Mouse (Mus musculus): ENCODE results near the gene Rbm20.
A peak's percentile ranks its signal among the peaks of the same experiment; 100 is the strongest.
"Not testable (repeated sequence)": the region's sequence is repeated elsewhere in the genome, so short reads cannot be mapped to it uniquely, and the experiment has no call there.

Rbm20 gene

DNA sequence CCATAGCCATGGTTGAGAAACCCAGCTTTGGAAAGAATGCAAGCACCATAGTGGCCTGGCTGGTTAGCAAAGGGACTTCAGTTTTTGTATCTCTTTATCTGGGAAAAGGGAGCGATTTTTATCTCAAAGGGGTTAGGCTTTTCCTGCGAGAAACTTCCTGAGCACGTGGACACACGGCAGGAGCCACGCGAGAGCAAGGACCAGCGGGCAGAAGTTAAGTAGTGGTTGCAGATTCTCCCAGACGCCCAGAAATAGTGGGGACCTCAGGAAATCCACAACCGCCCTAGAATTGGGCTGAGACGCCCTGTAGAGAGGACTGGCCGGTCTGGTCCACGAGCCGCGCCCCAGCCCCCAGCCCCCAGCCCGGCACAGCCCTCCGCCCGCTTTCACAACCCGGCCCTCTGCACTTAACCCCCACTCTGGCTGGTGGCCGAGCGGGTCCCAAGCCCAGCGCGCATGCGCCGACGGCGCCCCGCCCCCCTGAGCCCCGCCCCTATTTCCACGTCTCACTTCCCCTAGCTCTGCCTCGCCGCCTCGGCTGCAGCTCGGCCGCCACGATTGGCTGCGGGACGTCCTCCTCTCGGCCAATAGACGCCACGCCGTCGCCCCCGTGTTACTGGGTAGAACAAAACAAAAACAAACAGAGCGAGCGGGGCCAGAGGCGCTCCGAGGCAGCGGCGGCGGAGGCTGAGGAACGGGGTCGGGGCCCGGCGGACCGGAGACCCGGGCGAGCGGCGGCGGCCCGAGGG is 225.8 kb downstream of the Rbm20 start:
- peak; percentile 95 to 96 for DNase-seq (ENCODE audit: low spot score in 2 of 2)

DNA sequence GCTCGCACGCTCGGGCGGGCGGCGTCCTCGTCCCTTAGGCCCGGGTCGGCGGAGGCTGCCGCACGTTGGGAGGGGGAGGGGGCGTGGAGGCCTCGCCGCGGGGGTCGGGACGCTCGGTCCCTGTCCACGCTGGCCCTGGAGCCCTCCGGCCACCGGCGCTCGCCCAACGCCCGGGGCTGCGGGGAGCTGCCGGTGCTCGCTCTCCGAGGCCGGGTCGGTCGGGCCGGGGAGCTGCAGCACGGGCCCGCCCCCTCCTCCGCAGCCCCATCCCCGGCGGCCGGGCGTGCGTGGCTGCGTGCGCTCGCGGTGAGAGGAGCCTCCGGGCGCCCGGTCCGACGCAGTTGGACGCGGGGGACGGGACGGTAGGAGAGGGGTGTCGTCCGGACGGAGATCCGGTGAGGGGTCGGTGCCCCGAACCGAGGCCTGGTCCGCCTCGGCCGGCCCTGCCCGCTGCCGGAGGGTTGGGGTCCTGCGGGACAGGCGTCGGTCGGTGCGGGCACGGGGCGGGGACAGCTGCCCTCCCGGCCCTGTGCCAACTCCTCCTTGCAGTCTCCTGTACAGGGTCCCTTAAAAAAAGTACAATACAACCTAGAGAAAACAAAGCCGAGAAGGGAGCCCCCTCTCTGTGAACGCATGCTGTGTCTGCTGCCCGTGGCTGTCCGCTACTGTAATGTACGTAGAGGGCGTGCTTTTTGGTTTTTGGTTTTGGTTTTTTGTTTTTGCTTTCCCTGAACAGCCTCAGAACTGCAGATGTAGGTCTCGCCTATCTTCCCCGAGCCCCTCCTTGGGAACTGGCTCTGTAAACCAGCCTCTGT is 226.6 kb downstream of the Rbm20 start:
- peak in 1 of 2 experiments; percentile 48 for DNase-seq (ENCODE audit: low spot score in 2 of 2)

DNA sequence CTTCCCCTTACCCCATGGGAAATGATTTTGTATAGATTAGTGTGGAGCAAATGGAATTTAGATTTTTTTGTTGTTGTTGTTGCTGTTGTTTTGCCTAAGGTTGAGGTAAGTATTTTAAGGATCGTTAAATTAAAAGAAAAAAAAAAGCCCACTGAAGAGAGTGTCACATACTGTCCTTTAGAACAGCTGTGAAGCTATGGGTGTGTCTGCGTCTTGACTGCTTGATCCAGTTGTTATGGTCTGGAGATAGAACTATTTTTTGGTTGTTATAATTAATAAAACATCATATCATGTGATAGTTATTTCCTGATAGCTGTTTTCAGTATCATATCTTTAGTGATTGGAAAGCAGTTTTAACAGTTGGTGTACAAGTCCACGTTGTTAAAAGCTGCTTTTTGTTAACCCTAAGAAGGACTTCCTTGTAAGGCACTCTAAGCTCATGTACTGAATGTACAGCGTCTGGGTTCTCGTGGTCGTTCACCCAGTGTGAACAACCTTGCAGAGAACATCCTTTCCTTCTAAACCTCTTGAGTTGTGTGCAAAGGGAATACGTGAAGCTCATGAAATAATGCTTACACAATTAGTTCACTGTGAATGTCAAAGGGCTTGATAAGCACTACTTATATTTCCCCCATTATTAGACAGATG is 227.9 kb downstream of the Rbm20 start:
- DNase-seq (ENCODE audit: low spot score in 2 of 2) = no peak

GRCm38 (mm10) chr19:53906033-53906702 is 229.1 kb downstream of the Rbm20 start:
- no peak for DNase-seq (ENCODE audit: low spot score in 2 of 2)

- DNase-seq (ENCODE audit: low spot score in 2 of 2) = not testable (repeated sequence)
Observed at GRCm38 (mm10) chr19:53906703-53907070, 229.6 kb downstream of the Rbm20 start.

DNA sequence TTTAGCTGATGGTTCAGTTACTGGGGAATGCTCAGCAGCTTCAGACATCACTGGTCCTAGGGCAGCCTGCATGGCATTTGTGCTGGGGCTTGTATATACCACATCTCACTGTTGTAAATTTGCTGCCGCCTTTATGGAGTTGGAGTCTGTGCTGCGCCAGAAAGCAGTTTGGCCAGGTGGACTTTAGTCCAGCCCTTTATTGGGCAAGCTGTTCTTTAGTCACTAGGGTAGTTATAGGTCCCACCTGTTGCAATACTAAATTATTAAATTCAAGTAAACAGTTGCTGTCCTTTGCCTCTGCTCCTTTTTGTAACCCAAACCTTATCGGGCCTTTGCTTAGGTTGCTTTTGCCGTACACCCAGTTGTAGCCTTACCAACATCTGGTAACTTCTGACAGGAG is 237.8 kb downstream of the Rbm20 start:
- DNase-seq (ENCODE audit: low spot score in 2 of 2) = no peak

Data from urinary bladder, postnatal 4 days (tissue).